Mouse (Mus musculus): Measurements from ENCODE around the gene Vps25.

Gene Vps25

DNA sequence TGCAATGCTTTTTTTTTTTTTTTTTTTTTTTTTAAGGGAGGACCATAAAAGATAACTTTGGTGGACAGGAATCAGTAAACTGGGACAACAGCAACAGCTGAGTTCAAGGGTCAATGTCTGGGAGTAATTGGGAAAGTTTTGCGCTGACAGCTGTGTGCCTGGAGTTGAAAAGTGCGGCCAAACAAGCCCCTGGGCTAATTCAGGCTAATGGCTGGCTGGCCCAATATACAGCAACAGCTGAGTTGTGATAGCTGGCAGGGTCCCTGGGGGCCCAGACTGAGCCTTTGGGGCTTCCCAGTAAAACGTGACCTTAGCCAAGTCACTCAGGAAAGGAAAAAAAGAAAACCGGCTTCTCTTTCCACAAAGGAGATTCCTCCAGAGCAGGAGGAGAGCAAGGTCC is 8.4 kb upstream of the Vps25 start:
- no peak for DNase-seq (ENCODE audit: low read depth, low spot score)

- DNase-seq (ENCODE audit: low read depth, low spot score), result no peak
Measured at GRCm38 (mm10) chr11:101245855-101246701, 7.4 kb upstream of the Vps25 start, which contains the start of gene Ramp2. Gene Ramp2, plus strand, starts transcription at chr11:101246028.

DNA sequence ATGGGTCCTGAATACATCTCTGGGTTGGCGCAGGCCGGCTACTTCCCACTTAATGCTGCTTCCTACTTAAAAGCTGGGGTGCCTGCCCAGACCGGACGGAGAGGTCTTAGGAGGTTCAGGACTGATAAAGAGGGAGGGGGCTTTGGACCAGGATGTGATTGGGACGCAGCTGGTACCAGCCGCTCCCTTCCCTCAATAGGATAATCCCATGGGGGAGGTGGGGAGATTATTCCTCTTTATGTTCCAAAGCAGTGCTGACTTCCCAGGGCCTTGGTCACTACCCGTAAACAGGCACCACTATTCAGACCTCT is 6.8 kb upstream of the Vps25 start:
- DNase-seq (ENCODE audit: low read depth, low spot score), result no peak

DNA sequence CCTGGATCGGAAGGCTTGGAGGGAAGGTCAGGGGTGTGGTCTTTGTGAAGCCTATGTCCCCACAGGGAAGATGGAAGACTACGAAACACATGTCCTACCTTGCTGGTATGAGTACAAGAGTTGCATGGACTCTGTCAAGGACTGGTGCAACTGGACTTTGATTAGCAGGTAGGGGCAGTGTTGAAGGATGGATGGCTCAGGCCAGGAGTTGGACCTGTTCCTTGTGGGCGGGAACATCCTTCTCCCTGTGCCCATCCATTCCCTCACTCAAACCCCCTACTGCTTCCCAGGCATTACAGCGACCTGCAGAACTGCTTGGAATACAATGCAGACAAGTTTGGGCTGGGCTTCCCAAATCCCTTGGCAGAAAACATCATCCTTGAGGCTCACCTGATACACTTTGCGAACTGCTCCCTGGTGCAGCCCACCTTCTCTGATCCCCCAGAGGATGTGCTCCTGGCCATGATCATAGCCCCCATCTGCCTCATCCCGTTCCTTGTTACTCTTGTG is 5.9 kb upstream of the Vps25 start:
- no peak for DNase-seq (ENCODE audit: low read depth, low spot score)

DNA sequence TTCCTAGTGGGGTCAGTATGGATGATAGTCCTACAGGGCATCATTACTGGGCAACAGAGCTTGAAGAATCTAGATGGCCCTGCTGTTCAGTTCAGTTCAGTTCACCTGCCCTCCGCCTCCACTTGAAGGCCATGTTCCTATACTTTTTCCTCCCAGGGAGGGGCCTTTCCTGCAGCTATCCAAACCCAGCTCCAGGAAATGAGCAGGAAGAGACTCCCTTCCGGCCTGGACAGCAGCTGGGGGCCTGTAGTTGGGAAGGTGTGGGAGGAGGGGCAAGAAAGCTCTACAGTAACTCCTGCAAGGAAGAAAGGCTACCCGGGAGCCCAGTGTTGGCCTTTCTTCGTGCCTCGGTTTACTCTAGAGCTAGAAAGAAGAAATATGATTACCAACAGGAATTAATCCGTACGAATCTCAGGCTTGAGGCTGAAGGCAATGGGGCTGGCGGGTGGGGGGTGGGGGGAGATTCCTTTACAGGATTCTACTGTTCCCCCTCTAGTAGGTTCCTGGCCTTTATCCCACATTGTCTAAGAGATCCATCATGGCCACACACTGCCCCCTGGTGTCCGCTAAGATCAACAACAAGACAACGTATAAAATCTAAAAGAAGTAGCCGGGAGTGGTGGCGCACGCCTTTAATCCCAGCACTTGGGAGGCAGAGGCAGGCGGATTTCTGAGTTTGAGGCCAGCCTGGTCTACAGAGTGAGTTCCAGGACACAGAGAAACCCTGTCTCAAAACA is 5.1 kb upstream of the Vps25 start:
- peak; percentile 86 for DNase-seq (ENCODE audit: low read depth, low spot score)

DNA sequence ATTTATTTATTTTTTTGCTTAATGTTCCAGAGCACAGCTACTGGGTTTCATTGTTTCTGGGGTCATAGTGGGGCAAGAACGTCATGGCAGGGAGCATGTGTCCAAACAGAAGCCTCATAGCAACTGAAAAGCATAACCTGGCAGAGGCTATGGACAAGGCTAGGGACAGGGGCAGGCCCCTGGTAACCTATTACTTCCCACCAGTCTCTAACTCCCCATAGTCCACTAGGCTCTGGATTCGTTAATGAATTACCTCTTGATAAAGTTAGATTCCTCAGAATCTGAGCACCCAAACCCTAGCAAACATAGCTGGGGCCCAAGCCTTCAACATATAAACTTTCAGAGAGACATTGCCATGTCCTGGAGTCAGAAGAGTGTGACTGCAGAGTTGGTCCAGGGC is 2.5 kb upstream of the Vps25 start:
- no peak for DNase-seq (ENCODE audit: low read depth, low spot score)

DNA sequence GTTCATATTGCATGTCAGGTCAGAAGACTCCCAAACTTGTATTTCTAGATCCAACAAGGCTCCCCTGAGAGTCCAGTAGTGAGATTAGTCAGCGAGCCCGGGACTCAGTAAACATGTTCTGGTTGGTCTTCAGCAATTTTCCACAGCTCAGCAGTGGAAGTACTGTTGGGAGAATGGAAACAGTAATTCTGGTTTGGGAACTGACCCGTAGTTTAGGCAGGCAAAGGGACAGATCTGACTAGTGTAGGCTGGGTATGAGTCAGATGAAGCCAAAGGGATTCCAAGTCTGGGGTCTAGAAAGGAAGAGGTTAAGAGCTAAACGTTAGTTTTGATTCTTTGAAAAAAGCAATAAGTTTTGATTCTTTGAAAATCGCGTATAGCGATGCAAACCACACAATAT is 566 bp upstream of the Vps25 start:
- DNase-seq (ENCODE audit: low read depth, low spot score), result no peak

DNA sequence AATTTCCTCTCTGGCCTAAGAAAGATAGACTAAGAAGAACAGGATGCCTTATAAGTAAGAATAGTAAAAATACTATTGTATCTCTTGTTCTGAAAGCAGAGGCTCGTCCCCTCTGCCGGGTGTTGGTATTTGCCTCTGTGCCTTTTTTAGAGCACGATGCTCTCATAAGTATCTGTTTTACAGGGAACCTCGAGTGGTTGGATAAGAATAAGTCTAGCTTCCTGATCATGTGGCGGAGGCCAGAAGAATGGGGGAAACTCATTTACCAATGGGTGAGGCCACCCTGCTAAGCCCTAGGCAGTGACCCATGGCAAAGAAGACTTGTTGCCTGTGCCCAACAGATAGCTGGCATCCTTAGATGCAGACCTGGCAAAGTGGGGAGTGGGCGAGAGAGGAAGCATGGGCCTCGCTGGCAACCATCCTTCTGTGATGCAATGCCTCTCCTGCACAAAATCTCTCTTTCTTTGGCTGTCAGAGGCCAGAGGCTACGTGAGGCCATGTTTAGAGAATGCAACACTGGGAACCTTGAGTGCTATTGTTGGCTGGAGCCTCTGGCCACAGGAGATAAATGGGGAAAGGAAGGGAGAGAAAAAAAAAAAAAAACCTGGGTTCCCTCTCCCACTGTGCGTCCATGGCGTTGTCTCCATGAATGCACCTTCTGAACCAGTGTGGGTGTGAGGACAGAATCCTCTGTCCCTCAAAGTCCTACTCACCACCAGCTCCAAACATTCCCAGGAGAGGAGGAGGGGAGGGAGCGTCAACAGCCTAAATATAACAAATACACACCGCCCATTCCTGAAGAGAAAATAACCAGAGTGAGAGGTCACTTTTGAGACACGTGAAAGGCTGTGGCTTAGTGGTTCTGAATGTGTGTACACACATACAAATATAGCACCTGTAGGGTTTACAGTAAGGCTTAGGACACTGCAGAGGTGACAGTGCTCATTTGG is 2.6 kb downstream of the Vps25 start:
- DNase-seq (ENCODE audit: low read depth, low spot score), result no peak

DNA sequence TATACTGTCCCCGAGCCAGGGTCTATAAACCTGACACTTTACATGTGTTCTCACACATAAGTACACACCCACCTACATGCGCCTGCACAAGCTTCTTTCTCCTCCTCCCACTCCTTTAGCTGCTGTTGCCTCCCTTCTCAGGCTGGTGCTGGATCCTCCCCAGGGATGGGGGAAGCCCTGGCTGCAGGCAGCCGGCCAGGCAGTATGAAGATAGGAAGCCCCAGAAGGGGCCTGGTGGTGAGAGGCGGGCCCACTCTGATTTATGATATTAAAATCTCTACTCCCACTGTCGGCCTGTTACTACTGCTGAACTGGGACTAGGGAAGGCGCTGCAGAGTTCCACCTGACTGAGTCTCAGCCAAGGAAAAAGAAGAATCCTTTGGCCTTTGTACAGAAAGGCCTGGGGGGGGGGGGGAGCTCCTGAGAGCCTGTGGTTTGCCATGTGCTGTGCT is 5.8 kb downstream of the Vps25 start:
- DNase-seq (ENCODE audit: low read depth, low spot score), result peak; percentile 79

DNA sequence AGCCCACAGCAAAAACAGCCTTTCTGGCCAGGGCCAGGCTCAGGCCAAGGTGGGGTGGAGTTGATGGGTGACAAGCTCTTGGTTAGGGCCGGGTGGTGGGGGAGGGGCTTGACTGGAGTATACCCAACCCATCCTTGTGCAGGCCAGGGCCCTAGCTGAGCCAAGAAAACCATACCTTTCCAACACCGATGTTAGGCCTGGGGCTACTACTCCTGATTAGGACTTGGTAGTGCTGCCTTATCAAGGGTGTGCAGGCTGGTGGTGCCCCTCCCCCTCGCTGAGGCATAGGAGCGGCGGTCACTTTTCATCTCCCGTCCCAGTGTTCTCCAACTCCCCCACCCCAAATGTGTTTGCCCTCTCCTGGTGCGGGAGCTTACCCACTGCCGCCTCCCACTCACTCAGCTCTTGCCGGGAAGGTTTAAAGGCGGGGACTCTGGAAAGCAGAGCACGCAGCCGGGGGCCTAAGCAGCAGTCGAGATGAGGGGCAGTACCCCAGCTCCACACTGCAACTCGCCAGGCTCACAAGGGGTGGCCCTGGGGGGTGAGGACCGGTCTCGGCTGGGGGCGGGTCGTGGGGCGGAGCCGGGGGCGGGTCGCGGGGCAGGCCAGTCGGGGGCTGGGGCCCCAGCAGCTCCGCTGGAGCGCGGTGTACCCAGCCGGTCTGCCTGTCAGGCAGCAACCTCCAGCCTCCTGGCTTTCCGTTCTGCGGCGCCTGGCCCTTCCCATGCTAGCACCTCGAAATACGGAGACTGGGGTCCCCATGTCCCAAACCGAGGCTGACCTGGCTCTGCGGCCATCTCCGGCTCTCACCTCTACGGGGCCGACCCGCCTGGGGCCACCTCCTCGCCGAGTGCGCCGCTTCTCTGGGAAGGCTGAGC is 6.7 kb downstream of the Vps25 start, which contains the start of gene Wnk4:
TSS of gene Wnk4 (plus strand) at position 620 of the 878 bp plus-strand sequence.
- peak; percentile 52 for DNase-seq (ENCODE audit: low read depth, low spot score)

DNA sequence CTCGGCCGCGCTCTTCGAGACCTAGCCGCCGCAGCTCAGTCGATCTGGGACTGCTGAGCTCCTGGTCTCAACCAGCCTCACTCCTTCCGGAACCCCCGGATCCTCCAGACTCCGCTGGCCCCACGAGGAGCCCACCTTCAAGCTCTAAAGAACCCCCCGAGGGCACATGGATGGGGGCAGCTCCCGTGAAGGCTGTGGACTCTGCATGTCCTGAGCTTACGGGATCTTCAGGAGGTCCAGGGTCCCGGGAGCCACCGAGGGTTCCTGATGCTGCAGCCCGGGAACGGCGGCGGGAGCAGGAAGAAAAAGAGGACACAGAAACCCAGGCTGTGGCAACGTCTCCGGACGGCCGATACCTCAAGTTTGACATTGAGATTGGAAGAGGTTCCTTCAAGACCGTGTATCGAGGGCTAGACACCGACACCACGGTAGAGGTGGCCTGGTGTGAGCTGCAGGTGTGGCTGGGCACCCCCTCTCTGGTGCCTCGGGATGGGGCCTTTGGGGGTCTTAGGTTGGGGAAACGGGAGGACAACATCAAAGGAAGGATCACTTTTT is 7.4 kb downstream of the Vps25 start:
- DNase-seq (ENCODE audit: low read depth, low spot score), result no peak

GRCm38 (mm10) chr11:101262272-101262967 is 8.9 kb downstream of the Vps25 start:
- DNase-seq (ENCODE audit: low read depth, low spot score), result no peak

DNA sequence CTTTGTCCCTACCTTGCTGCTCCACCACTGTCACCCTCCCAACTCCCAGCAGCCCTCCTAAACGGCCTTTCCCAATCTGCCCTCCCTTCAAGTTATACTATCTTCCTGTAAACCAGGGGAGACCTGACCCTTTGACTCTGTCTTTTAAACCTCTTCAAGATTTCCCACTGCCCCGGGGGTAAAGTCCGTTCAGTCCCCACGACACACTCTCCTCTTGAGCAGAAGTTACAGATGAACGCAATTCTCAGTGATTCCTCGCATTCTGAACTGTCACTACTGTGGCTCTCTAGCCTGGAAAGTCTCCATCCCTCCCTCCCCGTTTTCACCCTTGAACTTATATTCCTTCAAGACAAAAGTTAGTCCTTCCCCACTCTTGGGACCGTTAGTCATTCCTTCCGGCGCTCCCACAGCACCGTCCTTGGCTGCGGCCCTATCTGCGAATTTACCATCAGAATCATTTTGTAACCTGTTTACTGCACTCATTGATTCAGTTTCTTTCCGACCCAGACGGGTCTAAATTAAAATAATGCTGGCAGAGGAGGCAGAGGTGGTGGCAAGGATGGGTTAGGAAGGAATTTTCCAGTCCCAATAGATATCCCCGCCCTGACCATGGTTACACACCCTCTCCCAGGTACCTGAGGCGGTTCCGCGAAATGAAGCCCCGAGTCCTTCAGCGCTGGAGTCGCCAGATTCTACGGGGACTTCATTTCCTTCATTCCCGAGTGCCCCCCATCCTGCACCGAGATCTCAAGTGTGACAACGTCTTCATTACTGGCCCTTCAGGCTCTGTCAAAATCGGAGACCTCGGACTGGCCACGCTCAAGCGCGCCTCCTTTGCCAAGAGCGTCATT is 9.9 kb downstream of the Vps25 start:
- DNase-seq (ENCODE audit: low read depth, low spot score), result no peak

GRCm38 (mm10) chr11:101263989-101264280 is 10.4 kb downstream of the Vps25 start:
- no peak for DNase-seq (ENCODE audit: low read depth, low spot score)

DNA sequence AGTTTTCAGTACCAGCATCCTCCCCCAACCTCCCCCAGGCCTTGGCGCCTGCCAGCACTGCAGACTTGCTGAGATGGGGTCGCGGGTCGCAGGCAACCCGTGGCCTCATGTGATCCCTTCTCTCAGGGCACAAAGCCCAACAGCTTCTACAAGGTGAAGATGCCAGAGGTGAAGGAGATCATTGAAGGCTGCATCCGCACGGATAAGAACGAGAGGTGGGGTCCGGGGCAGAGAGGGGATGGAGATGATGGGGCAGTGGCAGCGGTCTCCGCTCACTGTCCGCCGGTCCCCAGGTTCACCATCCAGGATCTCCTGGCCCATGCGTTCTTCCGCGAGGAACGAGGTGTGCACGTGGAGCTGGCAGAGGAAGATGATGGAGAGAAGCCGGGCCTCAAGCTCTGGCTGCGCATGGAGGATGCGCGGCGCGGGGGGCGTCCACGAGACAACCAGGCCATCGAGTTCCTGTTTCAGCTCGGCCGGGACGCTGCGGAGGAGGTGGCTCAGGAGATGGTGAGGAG is 11.5 kb downstream of the Vps25 start:
- DNase-seq (ENCODE audit: low read depth, low spot score), result no peak

DNA sequence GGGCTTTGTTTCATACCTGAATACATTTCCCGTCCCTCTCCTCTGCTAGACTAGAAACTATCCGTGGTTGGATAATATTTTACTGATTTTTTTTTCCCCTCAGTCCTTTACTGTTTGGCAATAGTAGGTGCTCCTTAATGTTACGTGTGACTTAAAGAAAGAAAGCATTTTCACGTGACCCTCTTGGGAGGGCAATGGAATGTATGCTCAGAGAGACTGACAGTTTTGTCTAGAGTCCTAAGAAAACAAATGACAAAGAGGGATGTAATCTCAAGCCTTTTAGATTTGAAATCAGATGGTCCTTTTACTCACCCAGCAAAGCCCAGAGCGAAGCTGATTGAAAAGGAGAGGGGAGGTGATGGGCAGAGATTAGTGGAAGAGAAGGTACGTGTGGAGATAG is 12.4 kb downstream of the Vps25 start:
- DNase-seq (ENCODE audit: low read depth, low spot score), result no peak

- peak; percentile 57 for DNase-seq (ENCODE audit: low read depth, low spot score)
Measured at GRCm38 (mm10) chr11:101269577-101270116, 16.1 kb downstream of the Vps25 start.

- DNase-seq (ENCODE audit: low read depth, low spot score), result no peak
Measured at GRCm38 (mm10) chr11:101272446-101272845, 18.9 kb downstream of the Vps25 start.
